Mouse (Mus musculus) midbrain, embryonic 11.5 days (tissue): ENCODE data around the gene Ppp1r18. TPM values are rescaled to one million over a fixed set of nuclear protein-coding genes. Genes with fewer than 3 reads are reported as not detected.

Source experiments
- ATAC-seq: fragments of 200-750 bp; cut with Nextera tagmentation; 2 replicates; pipeline ENCODE4 v1.8.0; 2017; ENCODE audit warnings: moderate TSS enrichment, moderate library complexity; ENCODE audit not compliant: low FRiP score
- DNase-seq: peaks from one replicate; pipeline ENCODE4 v3.0.0; 2015; ENCODE audit warnings: low spot score; ENCODE audit errors: missing footprints
- H3K27ac ChIP-seq: fragments of 300-500 bp; sonication (generic); 2 replicates; pipeline ENCODE4 v1.5.1; 2014; ENCODE audit warnings: low read depth, low read length
- H3K27me3 ChIP-seq: fragments of 300-500 bp; sonication (generic); 2 replicates; pipeline ENCODE4 v1.6.1; 2014; ENCODE audit warnings: mild to moderate bottlenecking, low read length, moderate library complexity, mixed read lengths; ENCODE audit not compliant: control insufficient read depth, insufficient read depth
- H3K36me3 ChIP-seq: fragments of 300-500 bp; sonication (generic); 2 replicates; pipeline ENCODE4 v1.6.1; 2014; ENCODE audit warnings: mild to moderate bottlenecking, low read length, moderate library complexity, mixed read lengths; ENCODE audit not compliant: control insufficient read depth, insufficient read depth
- H3K4me1 ChIP-seq: fragments of 300-500 bp; sonication (generic); 2 replicates; pipeline ENCODE4 v1.6.1; 2014; ENCODE audit warnings: low read length; ENCODE audit not compliant: control insufficient read depth, insufficient read depth
- H3K4me2 ChIP-seq: fragments of 300-500 bp; sonication (generic); 2 replicates; pipeline ENCODE4 v1.6.1; 2014; ENCODE audit warnings: mild to moderate bottlenecking, moderate library complexity
- H3K4me3 ChIP-seq: fragments of 300-500 bp; sonication (generic); 2 replicates; pipeline ENCODE4 v1.5.1; 2014; ENCODE audit warnings: low read depth, low read length
- H3K9ac ChIP-seq: fragments of 300-500 bp; sonication (generic); 2 replicates; pipeline ENCODE4 v1.6.1; 2014; ENCODE audit warnings: low read length
- H3K9me3 ChIP-seq: fragments of 300-500 bp; sonication (generic); 2 replicates; pipeline ENCODE4 v1.6.1; 2016; ENCODE audit warnings: low read length; ENCODE audit not compliant: control insufficient read depth
- WGBS: fragments of 180-500 bp; shearing (Covaris S2); extraction: QIAGEN DNeasy Blood & Tissue Kit; methylation state at CpG from one replicate; pipeline ENCODE4 v1.1.7; 2014; 5-methylcytosine and 5-hydroxymethylcytosine counted together
- polyA plus RNA-seq: library from polyadenylated mRNA; unstranded; fragments of >200 nt; fragmentation: Nextera tagmentation; extraction: Ambion mirVana; gene quantifications from 2 replicates; pipeline ENCODE4 v1.2.1, GENCODE M21; 2014

Ppp1r18 gene
- polyA plus RNA-seq, 1 experiment from 2014 or later: 24.1 TPM

- H3K36me3 ChIP-seq: peaks cover 12% of the 10 kb centered on the region
- DNase-seq (no peak), ATAC-seq (no peak)
- H3K4me2 ChIP-seq: no peak overlapping the region
- H3K9me3 ChIP-seq: no peaks in the 10 kb centered on the region
- no peaks in the 10 kb centered on the region for H3K27me3 ChIP-seq
- H3K9ac ChIP-seq: no peak overlapping the region
- no peak overlapping the region for H3K4me3 ChIP-seq
- WGBS: 91% methylated on average over 3 of the region's 3 CpGs
- peaks cover 7% of the 10 kb centered on the region for H3K4me1 ChIP-seq
- H3K27ac ChIP-seq: no peak overlapping the region
Observed at GRCm38 (mm10) chr17:35900636-35901035, 35.2 kb downstream of the Ppp1r18 start.

GRCm38 (mm10) chr17:35903343-35903991, 38.1 kb downstream of the Ppp1r18 start:
- no peaks in the 10 kb centered on the region for H3K9me3 ChIP-seq
- peaks cover 20% of the 10 kb centered on the region for H3K36me3 ChIP-seq
- H3K4me3 ChIP-seq: no peak overlapping the region
- H3K27ac ChIP-seq: no peak overlapping the region
- no peaks in the 10 kb centered on the region for H3K27me3 ChIP-seq
- H3K9ac ChIP-seq: no peak overlapping the region
- no peak for DNase-seq
- ATAC-seq: no peak
- H3K4me1 ChIP-seq: peaks cover 1% of the 10 kb centered on the region; the same call in 1 of the 2 replicates
- WGBS: 91% methylated on average over 9 of the region's 9 CpGs
- no peak overlapping the region for H3K4me2 ChIP-seq

GRCm38 (mm10) chr17:35903992-35904355, 38.6 kb downstream of the Ppp1r18 start:
- H3K9ac ChIP-seq: no peak overlapping the region
- 91% methylated on average over 4 of the region's 4 CpGs for WGBS
- no peak overlapping the region for H3K4me2 ChIP-seq
- H3K9me3 ChIP-seq: no peaks in the 10 kb centered on the region
- peaks cover 6% of the 10 kb centered on the region; the same call in 1 of the 2 replicates for H3K4me1 ChIP-seq
- no peak for DNase-seq
- peaks cover 22% of the 10 kb centered on the region for H3K36me3 ChIP-seq
- no peaks in the 10 kb centered on the region for H3K27me3 ChIP-seq
- no peak for ATAC-seq
- no peak overlapping the region for H3K4me3 ChIP-seq
- no peak overlapping the region for H3K27ac ChIP-seq

GRCm38 (mm10) chr17:35905587-35905986, 40.2 kb downstream of the Ppp1r18 start:
- Histone ChIP-seq H3K27ac (no peak overlapping the region), H3K4me1 (peaks cover 13% of the 10 kb centered on the region), H3K4me2 (no peak overlapping the region), H3K9me3 (no peaks in the 10 kb centered on the region), H3K27me3 (no peaks in the 10 kb centered on the region), H3K9ac (no peak overlapping the region), H3K4me3 (no peak overlapping the region), H3K36me3 (peaks cover 22% of the 10 kb centered on the region)
- DNase-seq: no peak
- no peak for ATAC-seq
- WGBS: 91% methylated on average over 1 of the region's 1 CpGs

GRCm38 (mm10) chr17:35907609-35908008, 42.2 kb downstream of the Ppp1r18 start:
- Histone ChIP-seq H3K4me3 (no peak overlapping the region), H3K4me1 (peaks cover 13% of the 10 kb centered on the region), H3K27ac (no peak overlapping the region), H3K36me3 (peaks cover 15% of the 10 kb centered on the region), H3K4me2 (no peak overlapping the region), H3K27me3 (no peaks in the 10 kb centered on the region), H3K9ac (no peak overlapping the region), H3K9me3 (no peaks in the 10 kb centered on the region)
- ATAC-seq: no peak
- DNase-seq: no peak
- WGBS: 90% methylated on average over 2 of the region's 2 CpGs

GRCm38 (mm10) chr17:35909186-35909918, 44.0 kb downstream of the Ppp1r18 start:
- H3K9me3 ChIP-seq: no peaks in the 10 kb centered on the region
- H3K27me3 ChIP-seq: no peaks in the 10 kb centered on the region
- peaks cover 13% of the 10 kb centered on the region for H3K4me1 ChIP-seq
- H3K4me3 ChIP-seq: peak overlapping the region; percentile 62
- 31% methylated on average over 20 of the region's 20 CpGs for WGBS
- peak overlapping the region; percentile 96 for H3K4me2 ChIP-seq
- peaks cover 15% of the 10 kb centered on the region for H3K36me3 ChIP-seq
- H3K27ac ChIP-seq: peak overlapping the region; percentile 57
- DNase-seq (peak; percentile 88), ATAC-seq (peak; percentile 67)
- peak overlapping the region; percentile 75 for H3K9ac ChIP-seq

GRCm38 (mm10) chr17:35909919-35910369, 44.6 kb downstream of the Ppp1r18 start, which contains the start of gene Atat1:
Gene Atat1 (minus strand): TSS chr17:35910075.
- H3K27ac ChIP-seq: peak within 1 kb of the TSS; percentile 57
- no peaks in the 10 kb centered on the region for H3K9me3 ChIP-seq
- peaks cover 13% of the 10 kb centered on the region for H3K4me1 ChIP-seq
- peaks cover 15% of the 10 kb centered on the region for H3K36me3 ChIP-seq
- peak; percentile 100 for DNase-seq
- peak within 1 kb of the TSS; percentile 75 for H3K9ac ChIP-seq
- peak within 1 kb of the TSS; percentile 62 for H3K4me3 ChIP-seq
- peak; percentile 95 for ATAC-seq
- H3K4me2 ChIP-seq: peak within 1 kb of the TSS; percentile 96
- no peaks in the 10 kb centered on the region for H3K27me3 ChIP-seq
- 4% methylated on average over 25 of the region's 25 CpGs for WGBS

- ATAC-seq: no peak
- Histone ChIP-seq H3K9ac (no peak overlapping the region), H3K27ac (no peak overlapping the region), H3K4me3 (no peak overlapping the region), H3K4me2 (peak overlapping the region; percentile 84; the same call in 1 of the 2 replicates), H3K36me3 (peaks cover 3% of the 10 kb centered on the region), H3K4me1 (peaks cover 14% of the 10 kb centered on the region), H3K9me3 (no peaks in the 10 kb centered on the region), H3K27me3 (no peaks in the 10 kb centered on the region)
- DNase-seq: no peak
- 83% methylated on average over 6 of the region's 6 CpGs for whole genome bisulfite sequencing
Observed at GRCm38 (mm10) chr17:35914975-35915374, 49.6 kb downstream of the Ppp1r18 start.
